Mouse (Mus musculus) lung, embryonic 14.5 days (tissue): Measurements from ENCODE around the gene Rabgap1. TPM values are rescaled to one million over a fixed set of nuclear protein-coding genes. Genes with fewer than 3 reads are reported as not detected.

Source experiments
- ATAC-seq: fragments of 200-750 bp; cut with Nextera tagmentation; 2 replicates; pipeline ENCODE4 v1.8.0; 2017; ENCODE audit warnings: mild to moderate bottlenecking, moderate TSS enrichment, moderate library complexity; ENCODE audit not compliant: insufficient read depth
- DNase-seq: peaks from one replicate; pipeline ENCODE4 v3.0.0-alpha.2; 2015
- H3K27ac ChIP-seq: fragments of 300-500 bp; sonication (generic); 2 replicates; pipeline ENCODE4 v1.5.1; 2014; ENCODE audit warnings: low read depth, mild to moderate bottlenecking, moderate library complexity
- H3K27me3 ChIP-seq: fragments of 300-500 bp; sonication (generic); 2 replicates; pipeline ENCODE4 v1.6.1; 2014; ENCODE audit warnings: low read length, control low read depth; ENCODE audit not compliant: insufficient read depth
- H3K36me3 ChIP-seq: fragments of 300-500 bp; sonication (generic); 2 replicates; pipeline ENCODE4 v1.6.1; 2014; ENCODE audit warnings: control low read depth; ENCODE audit not compliant: insufficient read depth
- H3K4me1 ChIP-seq: fragments of 300-500 bp; sonication (generic); 2 replicates; pipeline ENCODE4 v1.6.1; 2014; ENCODE audit warnings: antibody characterized with exemption, control low read depth; ENCODE audit not compliant: insufficient read depth
- H3K4me2 ChIP-seq: fragments of 300-500 bp; sonication (generic); 2 replicates; pipeline ENCODE4 v1.6.1; 2014; ENCODE audit warnings: mild to moderate bottlenecking
- H3K4me3 ChIP-seq: fragments of 300-500 bp; sonication (generic); 2 replicates; pipeline ENCODE4 v1.5.1; 2014; ENCODE audit warnings: low read depth, low read length
- H3K9ac ChIP-seq: fragments of 300-500 bp; sonication (generic); 2 replicates; pipeline ENCODE4 v1.6.1; 2014
- H3K9me3 ChIP-seq: fragments of 300-500 bp; sonication (generic); 2 replicates; pipeline ENCODE4 v1.6.1; 2016; ENCODE audit warnings: low read depth, low read length, control low read depth
- CTCF ChIP-seq: IDR thresholded peaks from 2 replicates; pipeline ENCODE4 v1.5.1; 2016; ENCODE audit warnings: antibody characterized with exemption, low read depth
- WGBS: fragments of 180-500 bp; shearing (Covaris S2); extraction: QIAGEN DNeasy Blood & Tissue Kit; methylation state at CpG from one replicate; pipeline ENCODE4 v1.1.7; 2014; 5-methylcytosine and 5-hydroxymethylcytosine counted together
- polyA plus RNA-seq: library from polyadenylated mRNA; unstranded; fragments of >200 nt; fragmentation: Nextera tagmentation; extraction: Ambion mirVana; gene quantifications from 2 replicates; pipeline ENCODE4 v1.2.1, GENCODE M21; 2014

The Rabgap1 gene
- polyA plus RNA-seq, 1 experiment from 2014 or later = 52.8 TPM

DNA sequence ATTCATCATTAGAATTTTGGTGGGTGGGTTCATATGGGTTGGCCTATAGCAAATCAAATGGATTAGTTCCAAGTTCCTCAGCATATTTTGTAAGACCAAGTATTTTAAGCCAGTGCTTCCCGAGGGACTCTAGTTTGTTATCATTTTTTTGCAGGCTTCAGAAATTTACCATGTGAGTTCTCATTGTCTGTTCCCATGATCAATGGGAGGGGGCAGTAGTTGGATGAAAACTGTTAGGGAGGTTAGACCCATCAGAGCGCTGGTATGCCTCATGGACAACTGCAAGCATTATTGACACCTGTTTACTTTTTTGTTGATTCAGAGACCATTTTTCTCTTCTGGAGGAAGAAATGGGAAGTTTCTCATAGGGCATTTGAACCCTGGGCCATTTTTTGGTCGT is 88.6 kb downstream of the Rabgap1 start:
- no peak for TF ChIP-seq CTCF
- Histone ChIP-seq H3K27ac (no peak overlapping the region), H3K4me3 (no peak overlapping the region), H3K36me3 (peaks cover 17% of the 10 kb centered on the region), H3K9me3 (no peaks in the 10 kb centered on the region), H3K27me3 (no peaks in the 10 kb centered on the region), H3K4me2 (no peak overlapping the region), H3K9ac (no peak overlapping the region), H3K4me1 (no peaks in the 10 kb centered on the region)
- ATAC-seq (no peak), DNase-seq (no peak)
- 65% methylated on average over 3 of the region's 3 CpGs for WGBS

DNA sequence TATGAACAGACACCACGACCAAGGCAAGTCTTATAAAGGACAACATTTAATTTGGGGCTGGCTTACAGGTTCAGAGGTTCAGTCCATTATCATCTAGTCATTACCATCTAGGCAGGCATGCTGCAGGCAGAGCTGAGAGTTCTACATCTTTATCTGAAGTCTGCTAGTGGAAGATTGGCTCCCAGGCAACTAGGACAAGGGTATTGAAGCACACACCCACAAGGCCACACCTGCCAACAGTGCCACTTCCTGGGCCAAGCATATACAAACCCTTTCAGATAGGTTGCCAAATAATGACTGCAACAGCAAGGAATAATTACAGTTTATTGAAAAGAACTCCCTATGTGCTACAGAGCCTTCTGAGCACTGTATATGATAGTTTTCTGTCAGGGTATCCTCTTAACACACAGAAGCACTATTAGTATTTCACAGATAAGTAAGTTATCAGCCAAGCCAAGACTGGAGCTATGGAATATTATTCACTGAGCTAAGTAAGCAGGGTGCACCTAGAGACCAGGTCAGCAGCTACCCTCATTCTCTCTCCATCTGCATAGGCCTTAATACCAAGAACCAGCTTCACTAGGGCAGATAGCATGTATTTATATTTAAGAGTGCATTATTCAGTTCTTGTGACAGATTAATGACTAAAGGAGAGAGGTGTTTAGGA is 106.4 kb downstream of the Rabgap1 start:
- no peak for DNase-seq
- 72% methylated on average over 1 of the region's 1 CpGs for WGBS
- H3K36me3 ChIP-seq = peaks cover 60% of the 10 kb centered on the region

DNA sequence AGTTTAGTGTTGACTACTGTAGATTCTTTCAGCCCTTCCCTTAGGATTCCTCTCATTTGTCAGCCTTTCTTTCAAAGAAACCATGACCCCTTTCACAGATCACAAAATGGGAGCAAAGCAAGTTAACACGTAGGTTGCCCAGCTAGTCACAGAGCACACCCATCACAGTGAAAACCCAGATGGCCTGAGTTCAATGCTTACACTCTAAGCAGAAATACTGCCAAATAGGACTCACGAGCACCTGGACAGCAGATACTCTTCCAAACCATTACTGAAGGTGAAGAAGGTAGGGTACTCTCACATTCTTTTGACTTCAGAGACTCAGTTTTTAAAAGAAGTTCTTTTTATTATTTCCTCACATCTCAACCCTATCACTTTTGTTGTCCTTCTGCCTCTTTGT is 113.3 kb downstream of the Rabgap1 start:
- peaks cover 81% of the 10 kb centered on the region for H3K36me3 ChIP-seq
- H3K27me3 ChIP-seq = no peaks in the 10 kb centered on the region
- no peak overlapping the region for H3K9ac ChIP-seq
- no peak overlapping the region for H3K27ac ChIP-seq
- no peak overlapping the region for H3K4me2 ChIP-seq
- no peaks in the 10 kb centered on the region for H3K4me1 ChIP-seq
- no peak overlapping the region for H3K4me3 ChIP-seq
- TF ChIP-seq CTCF = no peak
- DNase-seq (no peak), ATAC-seq (no peak)
- no peaks in the 10 kb centered on the region for H3K9me3 ChIP-seq
- WGBS = 60% methylated on average over 2 of the region's 2 CpGs

More for the DNA sequence above, 106.4 kb downstream of the Rabgap1 start:
- no peak overlapping the region for H3K27ac ChIP-seq
- no peaks in the 10 kb centered on the region for H3K9me3 ChIP-seq
- H3K4me2 ChIP-seq = no peak overlapping the region
- H3K4me3 ChIP-seq = no peak overlapping the region
- ATAC-seq = no peak
- H3K4me1 ChIP-seq = no peaks in the 10 kb centered on the region
- H3K27me3 ChIP-seq = no peaks in the 10 kb centered on the region
- TF ChIP-seq CTCF = no peak
- no peak overlapping the region for H3K9ac ChIP-seq

DNA sequence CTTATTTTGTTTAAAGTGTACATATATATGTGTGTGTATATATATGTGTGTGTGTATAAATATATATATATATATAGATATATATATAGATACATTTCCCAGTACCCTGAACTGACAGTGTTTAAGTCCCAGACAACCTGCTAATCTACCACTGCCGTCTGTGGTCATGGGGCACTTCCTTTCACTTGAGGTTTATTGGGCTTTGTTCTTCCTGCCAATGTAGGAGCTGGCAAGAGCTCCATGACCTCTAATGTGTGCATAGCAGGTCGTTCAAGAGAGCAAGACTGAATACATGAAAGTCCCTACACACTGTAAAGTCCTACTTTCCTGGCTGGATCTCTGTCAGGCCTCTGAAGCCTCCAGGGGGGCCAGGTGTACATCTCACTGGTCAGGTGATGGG is 122.5 kb downstream of the Rabgap1 start:
- no peak overlapping the region for H3K4me3 ChIP-seq
- TF ChIP-seq CTCF = no peak
- H3K9ac ChIP-seq = no peak overlapping the region
- no peak overlapping the region for H3K4me2 ChIP-seq
- no peak overlapping the region for H3K27ac ChIP-seq
- no peaks in the 10 kb centered on the region for H3K4me1 ChIP-seq
- ATAC-seq (no peak), DNase-seq (no peak)
- 38% methylated on average over 2 of the region's 2 CpGs for WGBS
- peaks cover 67% of the 10 kb centered on the region for H3K36me3 ChIP-seq
- H3K9me3 ChIP-seq = no peaks in the 10 kb centered on the region
- H3K27me3 ChIP-seq = no peaks in the 10 kb centered on the region

DNA sequence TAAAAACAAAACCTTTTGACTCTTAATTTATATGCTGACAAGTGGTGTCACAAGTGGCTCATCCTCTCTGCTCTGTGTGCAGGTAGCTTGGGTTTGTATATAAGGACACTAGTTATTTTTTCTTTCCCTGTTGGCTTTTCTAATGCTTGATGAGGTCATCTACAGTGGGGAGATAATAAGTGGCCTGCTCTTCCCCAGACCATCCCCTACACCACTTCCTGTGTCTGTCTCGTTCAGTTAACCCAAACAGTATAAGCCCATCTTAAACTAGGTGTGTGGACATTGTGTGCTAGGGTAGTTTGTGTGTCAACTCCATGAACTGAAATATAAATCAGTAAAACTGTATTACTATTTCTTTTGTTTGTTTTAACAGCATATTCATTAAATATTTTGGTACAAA is 123.0 kb downstream of the Rabgap1 start:
- Histone ChIP-seq H3K27ac (no peak overlapping the region), H3K9me3 (no peaks in the 10 kb centered on the region), H3K9ac (no peak overlapping the region), H3K27me3 (no peaks in the 10 kb centered on the region), H3K4me3 (no peak overlapping the region), H3K36me3 (peaks cover 62% of the 10 kb centered on the region), H3K4me2 (no peak overlapping the region), H3K4me1 (no peaks in the 10 kb centered on the region)
- 51% methylated on average over 1 of the region's 1 CpGs for WGBS
- no peak for TF ChIP-seq CTCF
- no peak for ATAC-seq
- DNase-seq = no peak

DNA sequence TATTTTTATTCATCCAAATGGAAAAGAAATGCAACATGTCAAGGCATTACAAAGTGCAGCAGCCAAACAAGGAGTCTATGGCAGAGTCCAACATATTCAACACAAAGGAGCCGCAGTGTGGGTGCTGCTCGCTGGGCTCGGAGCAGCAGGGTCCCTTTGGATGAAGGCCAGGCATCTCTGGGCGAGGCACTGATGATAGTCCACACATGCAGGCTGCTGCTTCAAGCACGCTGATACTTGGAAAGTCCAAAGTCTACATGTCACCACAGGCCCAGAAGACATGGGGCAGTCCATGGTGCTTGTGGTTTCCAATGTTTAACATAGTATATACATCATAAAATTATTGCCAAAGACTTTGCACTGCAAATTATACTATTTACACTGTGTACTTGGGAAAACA is 126.8 kb downstream of the Rabgap1 start:
- DNase-seq (peak; percentile 25), ATAC-seq (peak; percentile 44; the same call in 1 of the 2 replicates)
- H3K4me2 ChIP-seq = no peak overlapping the region
- no peaks in the 10 kb centered on the region for H3K4me1 ChIP-seq
- TF ChIP-seq CTCF = no peak
- WGBS = 70% methylated on average over 5 of the region's 5 CpGs
- H3K4me3 ChIP-seq = no peak overlapping the region
- no peaks in the 10 kb centered on the region for H3K9me3 ChIP-seq
- H3K36me3 ChIP-seq = peaks cover 33% of the 10 kb centered on the region
- no peaks in the 10 kb centered on the region for H3K27me3 ChIP-seq
- H3K9ac ChIP-seq = no peak overlapping the region
- no peak overlapping the region for H3K27ac ChIP-seq

DNA sequence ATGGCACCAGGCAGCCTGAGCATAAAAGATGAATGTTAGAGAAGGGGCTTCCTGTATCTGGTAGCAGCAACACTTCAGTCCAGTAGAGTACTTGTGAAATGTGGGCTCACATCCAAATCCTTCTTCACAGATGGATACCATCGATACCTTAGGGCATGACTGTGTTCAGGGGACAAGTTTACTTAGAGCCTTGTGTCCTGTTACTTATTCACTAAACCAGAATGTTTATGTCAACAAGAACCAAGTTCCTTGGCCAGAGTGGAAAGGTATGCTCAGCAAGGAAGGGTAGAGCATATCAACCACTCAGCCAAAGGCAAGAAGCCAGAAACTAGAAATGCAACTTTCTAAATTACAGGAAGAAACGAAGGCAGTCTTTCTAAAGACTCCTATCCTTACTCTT is 127.6 kb downstream of the Rabgap1 start:
- DNase-seq (no peak), ATAC-seq (no peak)
- H3K27ac ChIP-seq = no peak overlapping the region
- no peak for TF ChIP-seq CTCF
- H3K36me3 ChIP-seq = peaks cover 27% of the 10 kb centered on the region
- no peaks in the 10 kb centered on the region for H3K27me3 ChIP-seq
- no peaks in the 10 kb centered on the region for H3K9me3 ChIP-seq
- H3K9ac ChIP-seq = no peak overlapping the region
- WGBS = 53% methylated on average over 2 of the region's 2 CpGs
- H3K4me2 ChIP-seq = no peak overlapping the region
- H3K4me3 ChIP-seq = no peak overlapping the region
- H3K4me1 ChIP-seq = no peaks in the 10 kb centered on the region
